Mouse (Mus musculus) bone marrow macrophage, adult 2 months (primary cell): ENCODE measurements around the gene Terf2.

Experiments
- CTCF ChIP-seq: IDR thresholded peaks from 2 replicates; pipeline ENCODE4 v1.5.1; 2012; ENCODE audit warnings: low read depth, mild to moderate bottlenecking, low read length, moderate library complexity
- POLR2A ChIP-seq: IDR thresholded peaks from 2 replicates; pipeline ENCODE4 v1.6.1; 2012; ENCODE audit warnings: mild to moderate bottlenecking, low read depth, low read length, borderline replicate concordance

- TF ChIP-seq POLR2A = no peak
- no peak for TF ChIP-seq CTCF
Measured at GRCm38 (mm10) chr8:107036626-107037025, 59.7 kb downstream of the Terf2 start.
